Mouse (Mus musculus) hindbrain, embryonic 11.5 days (tissue): Measurements from ENCODE around the gene Copa. TPM values are rescaled to one million over a fixed set of nuclear protein-coding genes. Genes with fewer than 3 reads are reported as not detected.
A peak's percentile ranks its signal among the peaks of the same experiment; 100 is the strongest.

Experiments
- ATAC-seq: fragments of 200-750 bp; cut with Nextera tagmentation; 2 replicates; pipeline ENCODE4 v1.8.0; 2017; ENCODE audit warnings: mild to moderate bottlenecking, moderate TSS enrichment, moderate library complexity; ENCODE audit not compliant: low FRiP score
- DNase-seq: peaks from one replicate; pipeline ENCODE4 v3.0.0-alpha.2; 2015; ENCODE audit warnings: low spot score
- H3K27ac ChIP-seq: fragments of 300-500 bp; sonication (generic); 2 replicates; pipeline ENCODE4 v1.5.1; 2014; ENCODE audit warnings: mild to moderate bottlenecking, low read depth, low read length
- H3K27me3 ChIP-seq: fragments of 300-500 bp; sonication (generic); 2 replicates; pipeline ENCODE4 v1.6.1; 2014; ENCODE audit warnings: mild to moderate bottlenecking, low read length, moderate library complexity, mixed read lengths; ENCODE audit not compliant: control insufficient read depth, insufficient read depth
- H3K36me3 ChIP-seq: fragments of 300-500 bp; sonication (generic); 2 replicates; pipeline ENCODE4 v1.6.1; 2014; ENCODE audit warnings: mild to moderate bottlenecking, low read length, moderate library complexity, mixed read lengths; ENCODE audit not compliant: control insufficient read depth, insufficient read depth
- H3K4me1 ChIP-seq: fragments of 300-500 bp; sonication (generic); replicated peaks from 2 replicates; pipeline ENCODE4 v1.6.1; 2014; ENCODE audit warnings: low read length, mixed read lengths; ENCODE audit not compliant: control insufficient read depth, insufficient read depth
- H3K4me2 ChIP-seq: fragments of 300-500 bp; sonication (generic); replicated peaks from 2 replicates; pipeline ENCODE4 v1.6.1; 2014; ENCODE audit warnings: mild to moderate bottlenecking, low read depth, low read length
- H3K4me3 ChIP-seq: fragments of 300-500 bp; sonication (generic); 2 replicates; pipeline ENCODE4 v1.5.1; 2014; ENCODE audit warnings: low read depth, low read length
- H3K9ac ChIP-seq: fragments of 300-500 bp; sonication (generic); 2 replicates; pipeline ENCODE4 v1.6.1; 2014; ENCODE audit warnings: low read depth, low read length
- H3K9me3 ChIP-seq: fragments of 300-500 bp; sonication (generic); 2 replicates; pipeline ENCODE4 v1.6.1; 2016; ENCODE audit warnings: low read length; ENCODE audit not compliant: control insufficient read depth
- WGBS: fragments of 180-500 bp; shearing (Covaris S2); extraction: QIAGEN DNeasy Blood & Tissue Kit; methylation state at CpG from one replicate; pipeline ENCODE4 v1.1.7; 2014; 5-methylcytosine and 5-hydroxymethylcytosine counted together
- polyA plus RNA-seq: library from polyadenylated mRNA; unstranded; fragments of >200 nt; fragmentation: Nextera tagmentation; extraction: Ambion mirVana; gene quantifications from 2 replicates; pipeline ENCODE4 v1.2.1, GENCODE M21; 2014

The Copa gene
- polyA plus RNA-seq, 1 experiment from 2014 or later: 154 TPM

DNA sequence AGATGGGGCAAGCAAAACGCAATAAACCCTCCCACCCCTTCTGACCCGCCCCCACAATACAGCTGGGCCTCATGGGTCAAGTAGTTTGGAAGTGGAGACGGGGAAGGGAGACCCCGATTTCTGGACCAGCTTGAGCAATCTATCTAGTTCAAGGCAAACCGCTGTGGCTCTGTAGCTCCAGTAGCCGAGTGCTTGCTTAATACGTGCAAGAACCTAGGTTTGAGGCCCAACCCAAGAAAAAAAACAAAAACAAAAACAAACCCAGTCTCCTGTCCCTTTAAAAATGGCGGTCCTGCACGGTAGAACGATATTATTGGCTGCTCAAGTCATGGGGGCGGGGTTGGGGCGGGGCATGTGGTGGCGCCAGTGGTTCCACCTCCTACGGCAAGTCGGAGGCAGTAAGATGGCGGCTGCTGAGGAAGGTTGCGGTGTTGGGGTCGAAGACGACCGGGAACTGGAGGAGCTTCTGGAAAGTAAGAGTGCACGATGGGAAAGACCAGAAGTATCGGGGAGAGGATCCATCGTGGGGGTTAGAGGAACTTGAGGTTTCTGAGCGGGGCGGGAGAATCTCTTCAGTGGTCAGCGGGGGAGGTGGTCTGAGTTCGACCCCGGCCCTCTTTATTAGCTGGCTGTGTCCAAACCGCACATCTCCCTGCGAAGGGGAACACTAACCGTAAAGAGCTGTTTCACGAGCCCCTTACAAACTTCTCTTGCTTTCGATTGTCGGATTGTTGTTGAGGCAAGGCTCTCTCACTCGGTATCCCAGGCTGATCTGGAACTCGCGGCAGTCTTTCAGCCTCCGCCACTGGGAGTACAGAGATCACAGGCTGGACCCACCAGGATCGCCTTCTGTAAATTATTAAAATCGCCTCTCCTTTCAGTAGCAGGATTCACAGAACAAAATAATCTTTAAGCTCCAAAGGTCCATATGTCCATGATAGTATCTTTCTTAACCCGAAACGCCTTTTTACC lies 44.3 kb downstream of the Copa start, which contains the start of gene Pex19:
TSS of gene Pex19 (plus strand) at position 380 of the 972 bp plus-strand sequence.
- peaks cover 8% of the 10 kb centered on the region for H3K36me3 ChIP-seq
- H3K4me1 ChIP-seq: no peaks in the 10 kb centered on the region
- H3K4me2 ChIP-seq: peak within 1 kb of the TSS; percentile 59
- peak within 1 kb of the TSS; percentile 85 for H3K9ac ChIP-seq
- WGBS: under 1% methylated on average over 42 of the region's 42 CpGs
- H3K4me3 ChIP-seq: peak within 1 kb of the TSS; percentile 86
- no peaks in the 10 kb centered on the region for H3K9me3 ChIP-seq
- H3K27me3 ChIP-seq: no peaks in the 10 kb centered on the region
- no peak within 1 kb of the TSS for H3K27ac ChIP-seq
- DNase-seq: peak; percentile 94
- peak; percentile 96 for ATAC-seq

DNA sequence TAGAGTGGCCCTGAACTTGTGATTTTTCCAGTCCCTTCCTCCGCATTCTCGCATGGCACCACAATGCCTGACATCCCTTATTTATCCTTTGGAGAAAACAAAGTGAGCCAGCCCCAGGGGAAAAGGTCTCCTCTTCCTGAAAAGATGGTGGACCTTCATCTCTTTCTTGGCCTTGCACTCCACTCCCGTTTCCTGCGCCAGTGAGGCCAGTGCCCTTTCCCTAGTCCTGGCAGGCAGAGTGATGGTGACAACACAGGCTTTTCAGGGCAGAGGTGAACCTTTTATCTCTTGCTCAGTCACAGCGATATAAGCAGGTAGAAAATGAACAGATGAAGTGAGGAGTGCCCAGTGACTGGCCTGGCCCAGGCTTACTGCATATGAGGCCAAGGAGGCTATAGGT lies 45.2 kb downstream of the Copa start:
- WGBS: 52% methylated on average over 5 of the region's 5 CpGs
- DNase-seq: no peak
- peak overlapping the region; percentile 49 for H3K4me2 ChIP-seq

DNA sequence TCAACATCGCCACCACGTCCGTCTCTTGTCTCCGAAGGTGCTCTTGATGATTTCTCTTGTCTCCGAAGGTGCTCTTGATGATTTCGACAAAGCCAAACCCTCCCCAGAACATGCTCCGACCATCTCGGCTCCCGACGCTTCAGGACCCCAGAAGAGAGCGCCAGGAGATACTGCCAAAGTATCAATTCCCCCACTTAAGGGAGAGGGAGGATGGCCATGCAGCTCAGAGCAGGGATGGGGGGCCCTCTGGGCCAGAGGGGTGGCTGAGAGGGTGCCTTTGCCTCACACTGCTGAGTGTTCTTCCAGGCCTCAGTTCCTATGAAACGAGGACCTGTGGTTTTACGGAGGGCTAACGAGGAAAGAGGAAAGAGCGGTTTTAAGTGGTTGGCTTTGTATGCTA lies 46.2 kb downstream of the Copa start:
- Histone ChIP-seq H3K27me3 (no peaks in the 10 kb centered on the region), H3K9me3 (no peaks in the 10 kb centered on the region), H3K4me2 (no peak overlapping the region), H3K4me1 (no peaks in the 10 kb centered on the region), H3K4me3 (no peak overlapping the region), H3K27ac (no peak overlapping the region), H3K36me3 (peaks cover 21% of the 10 kb centered on the region), H3K9ac (no peak overlapping the region)
- DNase-seq (no peak), ATAC-seq (no peak)
- WGBS: 94% methylated on average over 15 of the region's 15 CpGs

More for the DNA sequence above, 45.2 kb downstream of the Copa start:
- Histone ChIP-seq H3K27ac (no peak overlapping the region), H3K9me3 (no peaks in the 10 kb centered on the region), H3K36me3 (peaks cover 16% of the 10 kb centered on the region), H3K27me3 (no peaks in the 10 kb centered on the region), H3K4me1 (no peaks in the 10 kb centered on the region), H3K9ac (peak overlapping the region; percentile 85), H3K4me3 (peak overlapping the region; percentile 86)
- no peak for ATAC-seq

DNA sequence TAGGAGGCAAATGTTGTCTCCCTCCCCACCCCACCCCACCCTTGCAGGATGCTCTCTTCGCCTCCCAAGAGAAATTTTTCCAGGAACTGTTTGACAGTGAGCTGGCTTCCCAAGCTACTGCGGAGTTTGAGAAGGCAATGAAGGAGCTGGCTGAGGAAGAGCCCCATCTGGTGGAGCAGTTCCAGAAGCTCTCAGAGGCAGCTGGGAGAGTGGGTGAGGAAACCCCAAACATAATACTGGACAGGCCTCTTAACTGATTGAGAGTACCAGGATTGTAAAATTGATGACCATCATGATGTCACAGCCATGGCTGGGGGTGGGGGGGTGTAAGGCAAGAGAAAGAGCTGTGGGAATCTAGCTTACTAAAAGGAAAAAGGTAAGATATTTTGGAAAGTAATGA lies 46.8 kb downstream of the Copa start:
- H3K9ac ChIP-seq: no peak overlapping the region
- no peak overlapping the region for H3K4me2 ChIP-seq
- 75% methylated on average over 2 of the region's 2 CpGs for WGBS
- peaks cover 21% of the 10 kb centered on the region for H3K36me3 ChIP-seq
- no peaks in the 10 kb centered on the region for H3K9me3 ChIP-seq
- no peak overlapping the region for H3K27ac ChIP-seq
- ATAC-seq (no peak), DNase-seq (peak; percentile 35)
- H3K27me3 ChIP-seq: no peaks in the 10 kb centered on the region
- no peak overlapping the region for H3K4me3 ChIP-seq
- H3K4me1 ChIP-seq: no peaks in the 10 kb centered on the region

DNA sequence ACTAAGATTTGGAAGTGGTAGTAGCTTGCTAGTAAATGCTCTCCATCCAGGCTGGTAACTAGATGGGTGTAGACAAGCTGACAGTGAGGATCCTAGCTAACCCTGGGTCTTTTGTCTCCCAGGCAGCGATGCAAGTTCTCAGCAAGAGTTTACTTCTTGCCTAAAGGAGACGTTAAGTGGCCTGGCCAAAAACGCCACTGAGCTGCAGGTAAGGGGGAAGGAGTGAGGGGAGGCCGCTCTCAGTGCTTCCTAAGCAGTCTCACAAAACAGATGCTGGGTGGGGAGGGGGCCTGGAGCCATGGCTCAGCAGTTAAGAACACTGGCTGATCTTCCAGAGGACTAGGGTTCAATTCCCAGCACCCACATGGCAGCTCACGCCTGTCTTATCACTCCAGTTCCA lies 47.5 kb downstream of the Copa start:
- Histone ChIP-seq H3K27me3 (no peaks in the 10 kb centered on the region), H3K4me2 (no peak overlapping the region), H3K9ac (no peak overlapping the region), H3K4me3 (no peak overlapping the region), H3K27ac (no peak overlapping the region), H3K4me1 (no peaks in the 10 kb centered on the region), H3K36me3 (peaks cover 23% of the 10 kb centered on the region), H3K9me3 (no peaks in the 10 kb centered on the region)
- DNase-seq (no peak), ATAC-seq (no peak)
- 91% methylated on average over 5 of the region's 5 CpGs for WGBS

DNA sequence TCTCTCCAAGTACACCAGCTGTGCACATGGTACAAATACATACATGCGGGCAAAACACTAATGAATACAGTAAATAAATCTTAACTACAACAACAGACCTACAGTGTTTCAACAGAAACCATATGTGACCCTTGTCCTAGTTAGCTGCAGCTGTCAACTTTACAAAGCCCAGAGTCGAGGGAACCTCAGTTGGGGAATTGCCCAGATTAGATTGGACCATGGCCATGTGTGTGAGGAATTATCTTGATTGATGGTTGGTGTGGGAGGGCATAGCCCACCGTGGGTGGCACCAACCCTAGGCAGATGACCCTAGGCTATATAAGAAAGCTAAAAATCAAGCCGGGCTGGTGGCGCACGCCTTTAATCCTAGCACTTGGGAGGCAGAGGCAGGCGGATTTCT lies 50.0 kb downstream of the Copa start:
- DNase-seq: no peak
- 89% methylated on average over 7 of the region's 7 CpGs for WGBS
- no peak for ATAC-seq

DNA sequence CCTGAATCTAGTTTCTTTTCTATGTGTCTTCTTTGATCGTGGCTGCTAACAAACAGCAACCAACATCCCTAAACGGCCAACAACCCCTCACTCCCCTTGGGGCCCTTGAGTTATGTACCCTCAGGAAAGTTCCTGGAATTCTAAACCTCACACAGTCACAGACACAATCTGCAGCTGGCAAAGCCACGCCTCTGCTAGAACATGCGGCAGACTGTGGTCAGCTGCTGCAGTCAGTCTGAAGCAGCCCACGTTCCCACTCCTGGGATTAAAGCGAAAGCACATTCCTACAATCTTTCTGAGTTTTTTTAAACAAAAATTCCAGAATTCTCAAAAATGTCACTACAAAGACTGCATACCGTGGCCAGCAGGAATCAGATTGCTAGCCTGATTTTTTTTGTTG lies 51.2 kb downstream of the Copa start:
- WGBS: 86% methylated on average over 7 of the region's 7 CpGs
- Histone ChIP-seq H3K9me3 (no peaks in the 10 kb centered on the region), H3K27me3 (no peaks in the 10 kb centered on the region), H3K36me3 (peaks cover 23% of the 10 kb centered on the region), H3K4me3 (no peak overlapping the region), H3K4me2 (no peak overlapping the region), H3K27ac (no peak overlapping the region), H3K9ac (no peak overlapping the region), H3K4me1 (no peaks in the 10 kb centered on the region)
- DNase-seq: no peak
- ATAC-seq: no peak

More for the DNA sequence above, 50.0 kb downstream of the Copa start:
- Histone ChIP-seq H3K27ac (no peak overlapping the region), H3K9me3 (no peaks in the 10 kb centered on the region), H3K9ac (no peak overlapping the region), H3K4me2 (no peak overlapping the region), H3K27me3 (no peaks in the 10 kb centered on the region), H3K4me3 (no peak overlapping the region), H3K36me3 (peaks cover 23% of the 10 kb centered on the region), H3K4me1 (no peaks in the 10 kb centered on the region)

DNA sequence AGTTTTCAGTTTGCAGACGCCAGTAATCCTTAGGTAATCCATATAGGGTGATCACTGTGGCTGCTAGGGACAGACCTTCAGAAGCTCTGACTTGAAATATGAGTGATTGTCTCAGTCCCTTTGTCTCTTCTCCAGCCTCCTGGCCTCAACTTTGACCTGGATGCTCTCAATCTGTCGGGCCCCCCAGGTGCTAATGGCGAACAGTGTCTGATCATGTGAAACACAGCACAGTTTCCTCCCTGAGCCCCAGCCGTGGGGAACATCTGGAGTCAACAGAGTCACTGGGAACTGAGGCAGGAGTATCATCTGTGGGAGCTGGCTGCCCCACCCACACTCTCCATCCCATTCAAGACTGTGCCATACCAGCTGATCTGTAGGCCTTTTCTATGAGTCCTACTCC lies 51.7 kb downstream of the Copa start:
- H3K27ac ChIP-seq: no peak overlapping the region

DNA sequence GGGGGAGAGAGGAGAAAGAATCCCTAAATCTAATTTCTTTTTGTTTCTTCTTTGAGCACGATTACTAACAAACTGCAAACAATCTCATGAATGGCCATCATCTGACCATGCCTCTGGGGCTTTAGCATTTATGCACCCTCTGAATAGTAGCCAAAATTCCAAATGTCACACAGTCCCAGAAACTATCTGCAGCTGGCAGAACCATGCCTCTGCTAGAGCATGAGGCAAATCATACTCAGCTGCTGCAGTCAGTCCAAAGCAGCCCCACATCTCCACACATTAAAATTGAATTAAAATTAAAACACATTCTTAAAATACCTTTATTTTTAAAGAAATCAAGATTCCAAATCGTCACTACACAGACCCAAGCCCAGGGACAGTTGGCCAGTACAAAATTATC lies 57.8 kb downstream of the Copa start:
- Histone ChIP-seq H3K4me1 (no peaks in the 10 kb centered on the region), H3K36me3 (no peaks in the 10 kb centered on the region; the same call in 1 of the 2 replicates), H3K27ac (no peak overlapping the region), H3K4me2 (no peak overlapping the region), H3K9me3 (no peaks in the 10 kb centered on the region), H3K9ac (no peak overlapping the region), H3K4me3 (no peak overlapping the region), H3K27me3 (no peaks in the 10 kb centered on the region)
- 76% methylated on average over 2 of the region's 2 CpGs for WGBS
- no peak for DNase-seq
- no peak for ATAC-seq

More for the DNA sequence above, 51.7 kb downstream of the Copa start:
- WGBS: 85% methylated on average over 4 of the region's 4 CpGs
- ATAC-seq (no peak), DNase-seq (no peak)
- H3K27me3 ChIP-seq: no peaks in the 10 kb centered on the region
- H3K4me1 ChIP-seq: no peaks in the 10 kb centered on the region
- peaks cover 23% of the 10 kb centered on the region for H3K36me3 ChIP-seq
- no peak overlapping the region for H3K9ac ChIP-seq
- H3K9me3 ChIP-seq: no peaks in the 10 kb centered on the region
- H3K4me2 ChIP-seq: no peak overlapping the region
- H3K4me3 ChIP-seq: no peak overlapping the region
